Mouse (Mus musculus): ENCODE measurements at regions not wholly inside any gene's neighbourhood (a gene's known extent, or its start where the extent isn't known, plus 50 kb on each side); places are given as distances from the start of the nearest gene placed in this dataset.

DNA sequence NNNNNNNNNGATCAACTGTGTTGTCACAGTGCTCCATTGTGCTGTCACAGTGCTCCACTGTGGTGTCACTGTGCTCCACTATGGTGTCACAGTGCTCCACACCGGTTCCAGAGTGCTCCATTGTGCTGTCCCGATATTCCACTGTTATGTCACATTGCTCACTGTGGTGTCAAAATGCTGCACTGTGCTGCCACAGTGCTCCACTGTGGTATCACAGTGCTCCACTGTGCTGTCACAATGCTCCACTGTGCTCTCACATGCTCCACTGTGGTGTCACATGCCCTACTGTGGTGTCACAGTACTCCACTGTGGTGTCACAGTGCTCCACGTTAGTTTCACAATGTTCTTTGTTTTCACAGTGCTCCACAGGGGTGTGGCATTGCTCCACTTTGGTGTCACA is 359.3 kb upstream of the Olfr161 start:
- ATAC-seq (ENCODE audit: low FRiP score, low read depth) (peak; percentile 43; the same call in 1 of the 2 replicates), DNase-seq (ENCODE audit: low spot score) (no peak)
- no peak for TF ChIP-seq POLR2A (IDR thresholded peaks at IDR 0.05; ENCODE audit: borderline replicate concordance, extremely low read depth, insufficient read depth, insufficient read length)
- H3K27ac ChIP-seq (replicated peaks; ENCODE audit: low read depth, low read length): no peak overlapping the region
- 68% methylated on average over 3 of the region's 3 CpGs for WGBS
- peaks cover 49% of the 10 kb centered on the region for H3K9me3 ChIP-seq (ENCODE audit: control insufficient read depth, low read length)
- H3K4me1 ChIP-seq (ENCODE audit: control insufficient read depth, insufficient read depth, low read length): no peaks in the 10 kb centered on the region
- H3K4me3 ChIP-seq (replicated peaks; ENCODE audit: low read length): no peak overlapping the region
- H3K4me2 ChIP-seq (replicated peaks; ENCODE audit: low read depth, low read length, severe bottlenecking): no peak overlapping the region
- no peak overlapping the region for H3K9ac ChIP-seq (ENCODE audit: low read depth, low read length, severe bottlenecking)
- no peaks in the 10 kb centered on the region for H3K36me3 ChIP-seq (ENCODE audit: control insufficient read depth, insufficient read depth, low read length)
- H3K27me3 ChIP-seq (ENCODE audit: control insufficient read depth, insufficient read depth, low read length): no peaks in the 10 kb centered on the region

DNA sequence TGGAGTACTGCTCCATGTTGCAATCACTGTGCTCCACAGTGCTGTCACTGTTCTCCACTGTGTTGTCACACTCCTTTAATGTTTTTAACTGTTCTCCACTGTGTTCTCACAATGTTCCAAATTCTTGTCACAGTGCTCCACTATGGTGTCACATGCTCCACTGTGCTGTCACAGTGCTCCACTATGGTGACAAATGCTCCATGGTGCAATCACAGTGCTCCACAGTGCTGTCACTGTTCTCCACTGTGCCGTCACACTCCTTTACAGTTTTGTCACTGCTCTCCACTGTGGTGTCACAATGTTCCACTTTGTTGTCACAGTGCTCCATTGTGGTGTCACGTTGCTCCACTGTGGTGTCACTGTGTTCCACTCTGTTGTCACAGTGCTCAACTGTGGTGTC is 358.2 kb upstream of the Olfr161 start:
- DNase-seq (ENCODE audit: low spot score) (no peak), ATAC-seq (ENCODE audit: low FRiP score, low read depth) (0 out of 2 replicates have a peak, but pooled peaks have one; percentile 12)
- no peaks in the 10 kb centered on the region for H3K36me3 ChIP-seq (ENCODE audit: control insufficient read depth, insufficient read depth, low read length)
- no peaks in the 10 kb centered on the region for H3K4me1 ChIP-seq (ENCODE audit: control insufficient read depth, insufficient read depth, low read length)
- no peak for TF ChIP-seq POLR2A (IDR thresholded peaks at IDR 0.05; ENCODE audit: borderline replicate concordance, extremely low read depth, insufficient read depth, insufficient read length)
- H3K4me2 ChIP-seq (replicated peaks; ENCODE audit: low read depth, low read length, severe bottlenecking): no peak overlapping the region
- no peak overlapping the region for H3K9ac ChIP-seq (ENCODE audit: low read depth, low read length, severe bottlenecking)
- H3K27me3 ChIP-seq (ENCODE audit: control insufficient read depth, insufficient read depth, low read length): no peaks in the 10 kb centered on the region
- 64% methylated on average over 2 of the region's 2 CpGs for WGBS
- no peak overlapping the region for H3K4me3 ChIP-seq (replicated peaks; ENCODE audit: low read length)
- no peak overlapping the region for H3K27ac ChIP-seq (replicated peaks; ENCODE audit: low read depth, low read length)
- peaks cover 55% of the 10 kb centered on the region for H3K9me3 ChIP-seq (ENCODE audit: control insufficient read depth, low read length)

DNA sequence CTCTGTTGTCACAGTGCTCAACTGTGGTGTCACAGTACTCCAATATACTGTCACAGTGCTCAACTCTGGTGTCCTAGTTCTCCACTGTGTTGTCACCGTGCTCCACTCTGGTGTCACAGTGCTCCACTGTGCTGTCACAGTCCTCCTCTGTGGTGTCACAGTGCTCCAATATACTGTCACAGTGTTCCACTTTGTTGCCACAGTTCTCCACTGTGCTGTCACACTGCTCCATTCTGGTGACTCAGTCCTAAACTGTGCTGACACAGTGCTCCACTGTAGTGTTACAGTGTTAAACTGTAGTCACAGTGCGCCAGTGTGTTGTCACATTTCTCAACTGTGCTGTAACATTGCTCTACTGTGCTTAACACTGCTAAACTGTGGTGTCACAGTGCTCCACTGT is 356.8 kb upstream of the Olfr161 start:
- Histone ChIP-seq H3K36me3 (ENCODE audit: control insufficient read depth, insufficient read depth, low read length) (no peaks in the 10 kb centered on the region), H3K9ac (ENCODE audit: low read depth, low read length, severe bottlenecking) (no peak overlapping the region), H3K4me1 (ENCODE audit: control insufficient read depth, insufficient read depth, low read length) (no peaks in the 10 kb centered on the region), H3K4me2 (replicated peaks; ENCODE audit: low read depth, low read length, severe bottlenecking) (no peak overlapping the region), H3K27me3 (ENCODE audit: control insufficient read depth, insufficient read depth, low read length) (no peaks in the 10 kb centered on the region), H3K9me3 (ENCODE audit: control insufficient read depth, low read length) (peaks cover 64% of the 10 kb centered on the region), H3K4me3 (replicated peaks; ENCODE audit: low read length) (no peak overlapping the region), H3K27ac (replicated peaks; ENCODE audit: low read depth, low read length) (no peak overlapping the region)
- peak; percentile 27; the same call in 1 of the 2 replicates for ATAC-seq (ENCODE audit: low FRiP score, low read depth)
- no peak for DNase-seq (ENCODE audit: low spot score)
- no peak for TF ChIP-seq POLR2A (IDR thresholded peaks at IDR 0.05; ENCODE audit: borderline replicate concordance, extremely low read depth, insufficient read depth, insufficient read length)
- 42% methylated on average over 2 of the region's 2 CpGs for WGBS

DNA sequence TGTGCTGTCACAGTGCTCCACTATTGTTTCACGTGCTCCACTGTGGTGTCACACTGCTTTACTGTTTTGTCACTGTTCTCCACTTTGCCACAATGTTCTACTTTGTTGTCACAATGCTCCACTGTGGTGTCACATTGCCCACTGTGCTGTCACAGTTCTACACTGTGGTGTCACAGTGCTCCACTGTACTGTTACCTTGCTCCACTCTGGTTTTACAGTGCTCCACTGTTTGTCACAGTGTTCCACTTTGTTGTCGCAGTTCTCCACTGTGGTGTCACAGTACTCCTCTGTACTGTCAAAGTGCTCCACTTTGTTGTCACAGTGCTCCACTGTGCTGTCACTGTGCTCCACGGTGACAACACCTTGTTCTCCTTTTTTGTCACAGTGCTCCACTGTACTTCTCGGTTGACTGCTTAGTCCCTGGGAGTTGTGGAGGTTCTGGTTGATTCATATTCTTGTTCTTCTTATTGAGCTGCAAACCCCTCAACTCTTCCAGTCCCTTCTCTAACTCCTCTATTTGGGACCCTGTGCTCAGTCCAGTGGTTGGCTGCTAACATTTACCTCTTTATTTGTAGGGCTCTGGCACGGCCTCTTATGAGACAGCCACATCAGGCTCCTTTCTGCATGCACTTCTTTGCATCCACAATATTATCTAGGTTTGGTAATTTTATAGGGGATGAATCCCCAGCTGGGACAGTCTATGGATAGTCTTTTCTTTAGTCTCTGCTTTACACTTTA is 349.7 kb upstream of the Olfr161 start:
- no peak overlapping the region for H3K27ac ChIP-seq (replicated peaks; ENCODE audit: low read depth, low read length)
- WGBS: 65% methylated on average over 5 of the region's 5 CpGs
- H3K36me3 ChIP-seq (ENCODE audit: control insufficient read depth, insufficient read depth, low read length): no peaks in the 10 kb centered on the region
- no peak overlapping the region for H3K9ac ChIP-seq (ENCODE audit: low read depth, low read length, severe bottlenecking)
- H3K4me2 ChIP-seq (replicated peaks; ENCODE audit: low read depth, low read length, severe bottlenecking): no peak overlapping the region
- no peak overlapping the region for H3K4me3 ChIP-seq (replicated peaks; ENCODE audit: low read length)
- no peak for TF ChIP-seq POLR2A (IDR thresholded peaks at IDR 0.05; ENCODE audit: borderline replicate concordance, extremely low read depth, insufficient read depth, insufficient read length)
- H3K9me3 ChIP-seq (ENCODE audit: control insufficient read depth, low read length): peaks cover 60% of the 10 kb centered on the region
- ATAC-seq (ENCODE audit: low FRiP score, low read depth): no peak
- H3K27me3 ChIP-seq (ENCODE audit: control insufficient read depth, insufficient read depth, low read length): no peaks in the 10 kb centered on the region
- H3K4me1 ChIP-seq (ENCODE audit: control insufficient read depth, insufficient read depth, low read length): no peaks in the 10 kb centered on the region
- DNase-seq (ENCODE audit: low spot score): no peak

DNA sequence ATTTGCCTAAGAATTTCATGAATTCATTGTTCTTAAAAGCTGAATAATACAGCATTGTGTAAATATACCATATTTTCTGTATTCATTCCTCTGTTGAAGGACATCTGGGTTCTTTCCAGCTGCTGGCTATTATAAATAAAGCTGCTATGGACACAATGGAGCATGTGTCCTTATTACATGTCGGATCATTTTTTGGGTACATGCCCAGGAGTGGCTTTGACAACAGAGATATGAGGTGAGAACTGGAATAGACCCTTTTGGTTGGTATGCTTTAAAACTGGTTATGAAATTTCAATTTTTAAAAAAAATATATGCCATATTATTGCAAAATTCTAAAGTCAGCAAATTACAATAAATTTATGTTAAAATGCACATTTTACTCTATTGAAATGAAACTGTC is 348.9 kb upstream of the Olfr161 start:
- DNase-seq (ENCODE audit: low spot score) (no peak), ATAC-seq (ENCODE audit: low FRiP score, low read depth) (no peak)
- Histone ChIP-seq H3K9me3 (ENCODE audit: control insufficient read depth, low read length) (peaks cover 58% of the 10 kb centered on the region), H3K4me3 (replicated peaks; ENCODE audit: low read length) (no peak overlapping the region), H3K27me3 (ENCODE audit: control insufficient read depth, insufficient read depth, low read length) (no peaks in the 10 kb centered on the region), H3K27ac (replicated peaks; ENCODE audit: low read depth, low read length) (no peak overlapping the region), H3K9ac (ENCODE audit: low read depth, low read length, severe bottlenecking) (no peak overlapping the region), H3K4me1 (ENCODE audit: control insufficient read depth, insufficient read depth, low read length) (no peaks in the 10 kb centered on the region), H3K36me3 (ENCODE audit: control insufficient read depth, insufficient read depth, low read length) (no peaks in the 10 kb centered on the region), H3K4me2 (replicated peaks; ENCODE audit: low read depth, low read length, severe bottlenecking) (no peak overlapping the region)
- TF ChIP-seq POLR2A (IDR thresholded peaks at IDR 0.05; ENCODE audit: borderline replicate concordance, extremely low read depth, insufficient read depth, insufficient read length): no peak
- 64% methylated on average over 1 of the region's 1 CpGs for WGBS

Data from limb, embryonic 14.5 days (tissue).